Mouse (Mus musculus) limb, embryonic 11.5 days (tissue): Measurements from ENCODE around the gene Slc35c1. TPM values are rescaled to one million over a fixed set of nuclear protein-coding genes. Genes with fewer than 3 reads are reported as not detected.

Experiments used
- ATAC-seq: fragments of 200-750 bp; cut with Nextera tagmentation; 2 replicates; pipeline ENCODE4 v1.8.0; 2017; ENCODE audit warnings: low read depth; ENCODE audit not compliant: insufficient number of reproducible peaks, low FRiP score, low TSS enrichment
- DNase-seq: peaks from one replicate; pipeline ENCODE4 v3.0.0-alpha.2; 2015; ENCODE audit warnings: low spot score
- H3K27ac ChIP-seq: fragments of 300-500 bp; sonication (generic); replicated peaks from 2 replicates; pipeline ENCODE4 v1.5.1; 2014; ENCODE audit warnings: low read depth, mild to moderate bottlenecking, low read length
- H3K27me3 ChIP-seq: fragments of 300-500 bp; sonication (generic); 2 replicates; pipeline ENCODE4 v1.6.1; 2014; ENCODE audit warnings: mild to moderate bottlenecking, low read length, mixed read lengths; ENCODE audit not compliant: control insufficient read depth, insufficient read depth
- H3K36me3 ChIP-seq: fragments of 300-500 bp; sonication (generic); 2 replicates; pipeline ENCODE4 v1.6.1; 2014; ENCODE audit warnings: mild to moderate bottlenecking, low read length, moderate library complexity, mixed read lengths; ENCODE audit not compliant: control insufficient read depth, insufficient read depth
- H3K4me1 ChIP-seq: fragments of 300-500 bp; sonication (generic); 2 replicates; pipeline ENCODE4 v1.6.1; 2014; ENCODE audit warnings: low read length, mixed read lengths; ENCODE audit not compliant: control insufficient read depth, insufficient read depth
- H3K4me2 ChIP-seq: fragments of 300-500 bp; sonication (generic); 2 replicates; pipeline ENCODE4 v1.6.1; 2014; ENCODE audit warnings: low read depth, mild to moderate bottlenecking, moderate library complexity; ENCODE audit not compliant: severe bottlenecking
- H3K4me3 ChIP-seq: fragments of 300-500 bp; sonication (generic); 2 replicates; pipeline ENCODE4 v1.5.1; 2014; ENCODE audit warnings: low read depth, low read length
- H3K9ac ChIP-seq: fragments of 300-500 bp; sonication (generic); 2 replicates; pipeline ENCODE4 v1.6.1; 2014; ENCODE audit warnings: mild to moderate bottlenecking, low read length
- H3K9me3 ChIP-seq: fragments of 300-500 bp; sonication (generic); 2 replicates; pipeline ENCODE4 v1.6.1; 2016; ENCODE audit warnings: low read length; ENCODE audit not compliant: control insufficient read depth
- WGBS: fragments of 180-500 bp; shearing (Covaris S2); extraction: QIAGEN DNeasy Blood & Tissue Kit; methylation state at CpG from one replicate; pipeline ENCODE4 v1.1.7; 2014; 5-methylcytosine and 5-hydroxymethylcytosine counted together
- polyA plus RNA-seq: library from polyadenylated mRNA; unstranded; fragments of >200 nt; fragmentation: Nextera tagmentation; extraction: Ambion mirVana; gene quantifications from 2 replicates; pipeline ENCODE4 v1.2.1, GENCODE M21; 2014

The Slc35c1 gene
- polyA plus RNA-seq, 1 experiment from 2014 or later, result 8.2 TPM

DNA sequence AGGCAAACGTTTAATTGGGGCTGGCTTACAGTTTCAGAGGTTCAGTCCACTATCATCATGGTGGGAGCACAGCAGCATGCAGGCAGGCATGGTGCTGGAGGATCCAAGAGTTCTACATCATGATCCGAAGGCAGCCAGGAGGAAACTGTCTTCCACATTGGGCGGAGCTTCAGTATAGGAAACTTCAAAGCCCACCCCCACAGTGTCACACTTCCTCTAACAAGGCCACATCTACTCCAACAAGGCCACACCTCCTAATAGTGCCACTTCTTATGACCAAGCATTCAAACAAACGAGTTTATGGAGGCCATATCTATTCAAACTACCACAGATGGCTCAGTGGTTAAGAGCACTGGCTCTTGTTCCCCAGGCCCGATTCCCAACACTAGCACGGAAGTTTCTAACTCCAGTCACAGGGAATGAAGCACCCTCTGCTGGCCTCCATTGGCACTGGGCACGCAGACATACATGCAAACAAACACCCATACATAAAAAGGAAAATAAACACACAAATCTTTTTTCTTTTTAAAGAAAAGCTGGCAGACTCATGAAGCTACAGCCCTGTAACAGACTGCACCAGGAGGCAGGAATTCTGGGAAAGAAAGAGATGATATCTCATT lies 13.1 kb downstream of the Slc35c1 start:
- no peak overlapping the region for H3K9ac ChIP-seq
- no peak overlapping the region for H3K27ac ChIP-seq
- no peak overlapping the region for H3K4me3 ChIP-seq
- H3K4me1 ChIP-seq, result peaks cover 3% of the 10 kb centered on the region; the same call in 1 of the 2 replicates
- 71% methylated on average over 7 of the region's 7 CpGs for WGBS
- ATAC-seq (no peak), DNase-seq (no peak)
- no peaks in the 10 kb centered on the region for H3K27me3 ChIP-seq
- no peaks in the 10 kb centered on the region for H3K9me3 ChIP-seq
- H3K4me2 ChIP-seq, result no peak overlapping the region
- no peaks in the 10 kb centered on the region for H3K36me3 ChIP-seq

DNA sequence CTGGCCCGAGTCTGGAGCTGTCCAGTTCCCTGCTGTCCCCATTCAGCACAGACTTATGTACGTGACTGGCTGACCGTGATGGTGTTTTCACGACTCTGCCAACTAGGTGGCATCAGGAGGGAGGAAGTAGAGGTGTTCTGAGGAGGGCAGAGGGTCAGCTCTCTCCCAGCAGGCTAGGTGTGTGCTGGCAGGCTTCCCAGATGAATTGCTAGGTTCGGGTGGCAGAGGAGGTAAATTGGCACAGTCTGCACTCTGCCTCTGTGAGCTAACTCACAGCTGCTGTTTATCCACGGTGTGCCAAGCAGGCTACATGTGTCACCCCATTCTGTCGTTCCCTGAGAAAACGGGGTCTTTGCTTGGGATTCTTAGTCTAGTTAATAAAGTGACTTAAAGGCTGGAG lies 13.7 kb downstream of the Slc35c1 start:
- Histone ChIP-seq H3K27ac (no peak overlapping the region), H3K27me3 (no peaks in the 10 kb centered on the region), H3K4me2 (no peak overlapping the region), H3K4me1 (peaks cover 3% of the 10 kb centered on the region; the same call in 1 of the 2 replicates), H3K36me3 (no peaks in the 10 kb centered on the region), H3K9me3 (no peaks in the 10 kb centered on the region), H3K9ac (no peak overlapping the region), H3K4me3 (no peak overlapping the region)
- no peak for ATAC-seq
- 74% methylated on average over 8 of the region's 8 CpGs for WGBS
- no peak for DNase-seq

DNA sequence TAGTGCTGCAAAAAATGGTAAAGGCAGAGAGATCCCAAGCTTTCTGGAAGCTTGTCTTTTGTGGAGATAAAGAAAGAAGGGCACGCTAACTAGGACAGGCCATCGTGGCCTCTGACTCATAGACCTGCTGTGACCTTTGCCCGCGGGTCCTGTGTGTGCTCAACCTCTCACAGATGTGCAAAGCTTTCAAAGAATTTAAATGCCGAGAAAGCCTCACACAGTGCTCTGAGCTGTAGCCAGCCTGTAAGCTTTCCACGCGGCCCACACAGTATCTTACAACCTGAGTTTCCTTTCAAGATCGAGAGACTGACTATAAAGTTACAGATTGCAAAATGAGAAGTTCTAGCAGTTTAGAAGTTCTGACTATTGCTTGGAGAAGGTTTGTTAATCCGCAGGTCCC lies 14.4 kb downstream of the Slc35c1 start:
- Histone ChIP-seq H3K4me1 (peaks cover 3% of the 10 kb centered on the region; the same call in 1 of the 2 replicates), H3K4me3 (no peak overlapping the region), H3K27me3 (no peaks in the 10 kb centered on the region), H3K36me3 (no peaks in the 10 kb centered on the region), H3K9ac (no peak overlapping the region), H3K27ac (no peak overlapping the region), H3K4me2 (no peak overlapping the region), H3K9me3 (no peaks in the 10 kb centered on the region)
- ATAC-seq (no peak), DNase-seq (no peak)
- WGBS, result 47% methylated on average over 9 of the region's 9 CpGs

DNA sequence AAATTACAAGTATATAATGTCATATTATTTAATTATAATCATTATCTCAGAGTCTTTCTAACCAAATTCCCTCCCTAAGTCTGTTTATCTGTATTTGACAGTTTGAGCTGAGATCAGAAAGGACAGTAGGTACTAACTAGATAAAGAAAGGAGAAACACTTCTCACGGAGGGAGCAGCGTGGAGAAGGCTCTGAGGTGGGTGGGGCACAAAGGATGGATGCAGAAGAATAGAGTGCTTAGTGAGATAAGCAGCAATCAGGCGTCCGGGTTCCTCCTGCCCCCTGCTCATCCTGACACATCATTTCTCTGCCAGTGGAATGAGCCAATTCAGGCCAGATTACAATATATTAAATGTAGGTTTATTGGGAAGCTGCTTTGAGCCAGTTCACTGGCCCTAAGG lies 16.0 kb downstream of the Slc35c1 start:
- no peaks in the 10 kb centered on the region for H3K27me3 ChIP-seq
- no peak overlapping the region for H3K9ac ChIP-seq
- no peaks in the 10 kb centered on the region for H3K9me3 ChIP-seq
- WGBS, result 66% methylated on average over 4 of the region's 4 CpGs
- H3K27ac ChIP-seq, result no peak overlapping the region
- H3K36me3 ChIP-seq, result no peaks in the 10 kb centered on the region
- ATAC-seq, result no peak
- peaks cover 3% of the 10 kb centered on the region; the same call in 1 of the 2 replicates for H3K4me1 ChIP-seq
- no peak for DNase-seq
- H3K4me2 ChIP-seq, result no peak overlapping the region
- H3K4me3 ChIP-seq, result no peak overlapping the region

DNA sequence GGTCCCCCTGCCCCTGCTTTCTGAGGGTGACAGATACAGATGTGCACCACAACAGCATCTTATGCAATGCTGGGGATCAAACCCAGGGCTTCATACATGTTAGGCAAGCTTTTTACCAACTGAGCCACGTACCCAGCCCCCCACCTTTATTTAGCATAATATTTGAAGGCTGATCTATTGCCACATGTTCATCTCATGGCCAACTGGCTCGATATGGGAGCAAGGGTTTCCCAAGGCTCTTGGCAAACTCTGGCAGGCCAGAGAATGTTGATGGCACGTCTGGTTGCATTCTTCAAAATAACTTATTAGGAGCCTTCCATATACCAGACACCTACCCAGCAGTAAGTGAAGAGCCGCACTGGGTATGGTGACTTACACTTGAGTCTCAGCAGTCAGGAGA lies 17.0 kb downstream of the Slc35c1 start:
- Histone ChIP-seq H3K4me2 (no peak overlapping the region), H3K36me3 (no peaks in the 10 kb centered on the region), H3K9ac (no peak overlapping the region), H3K9me3 (no peaks in the 10 kb centered on the region), H3K4me1 (peaks cover 3% of the 10 kb centered on the region; the same call in 1 of the 2 replicates), H3K4me3 (no peak overlapping the region), H3K27me3 (no peaks in the 10 kb centered on the region), H3K27ac (no peak overlapping the region)
- DNase-seq (no peak), ATAC-seq (no peak)
- WGBS, result 76% methylated on average over 4 of the region's 4 CpGs

DNA sequence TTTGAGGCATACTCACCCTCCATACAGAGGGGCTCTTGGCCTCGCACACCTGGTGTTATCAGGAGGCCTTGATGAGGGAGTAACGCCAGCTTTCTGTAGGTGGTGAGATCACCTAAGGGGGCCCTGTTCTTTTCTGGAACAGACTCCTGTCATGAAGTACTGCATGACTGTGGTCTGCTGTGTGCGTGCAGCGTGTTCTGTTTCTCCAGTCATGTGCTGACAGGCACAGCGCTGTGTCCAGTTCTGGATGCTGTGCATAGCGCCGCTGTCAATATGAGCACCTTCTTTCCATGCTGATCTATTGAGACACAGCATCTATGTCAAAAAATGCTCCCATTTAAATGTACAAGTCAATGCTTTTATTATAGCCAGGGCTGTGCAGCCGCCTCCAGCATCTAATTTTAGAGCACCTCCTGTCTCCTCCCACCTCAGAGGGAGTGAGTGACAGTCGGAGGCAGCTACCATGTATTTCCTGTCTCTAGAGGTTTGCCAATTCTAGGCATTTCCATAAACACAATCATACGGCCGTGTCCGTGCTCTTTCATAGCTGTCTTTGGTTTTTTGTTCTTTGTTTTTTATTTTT lies 17.8 kb downstream of the Slc35c1 start:
- H3K27ac ChIP-seq, result no peak overlapping the region
- no peak overlapping the region for H3K4me2 ChIP-seq
- DNase-seq (no peak), ATAC-seq (no peak)
- H3K9ac ChIP-seq, result no peak overlapping the region
- no peaks in the 10 kb centered on the region for H3K9me3 ChIP-seq
- H3K4me1 ChIP-seq, result peaks cover 3% of the 10 kb centered on the region; the same call in 1 of the 2 replicates
- no peaks in the 10 kb centered on the region for H3K27me3 ChIP-seq
- no peak overlapping the region for H3K4me3 ChIP-seq
- WGBS, result 80% methylated on average over 12 of the region's 12 CpGs
- no peaks in the 10 kb centered on the region for H3K36me3 ChIP-seq

DNA sequence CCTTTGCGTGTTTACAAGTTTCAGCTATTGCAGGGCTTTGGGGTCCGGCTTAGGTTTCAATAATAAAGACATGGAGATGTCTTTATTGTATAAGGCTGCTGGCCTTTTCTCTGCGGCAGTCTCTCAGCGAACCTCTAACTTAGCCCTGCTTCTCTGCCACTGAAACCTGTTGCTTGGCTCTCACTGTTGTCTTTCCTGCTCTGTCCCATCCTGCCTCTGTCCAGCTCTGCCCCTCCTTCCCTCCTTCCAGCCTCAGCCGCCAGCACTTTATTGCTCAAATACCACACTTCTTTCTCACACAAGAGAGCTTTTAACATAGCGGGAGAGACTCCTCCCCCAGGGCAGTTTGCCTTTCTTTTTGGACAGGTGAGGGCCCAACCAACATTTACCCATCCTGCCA lies 19.9 kb downstream of the Slc35c1 start:
- DNase-seq (no peak), ATAC-seq (no peak)
- Histone ChIP-seq H3K27ac (no peak overlapping the region), H3K4me1 (no peaks in the 10 kb centered on the region), H3K9me3 (no peaks in the 10 kb centered on the region), H3K27me3 (peaks cover 2% of the 10 kb centered on the region; the same call in 1 of the 2 replicates), H3K9ac (no peak overlapping the region), H3K4me2 (no peak overlapping the region), H3K4me3 (no peak overlapping the region), H3K36me3 (no peaks in the 10 kb centered on the region)
- 47% methylated on average over 6 of the region's 6 CpGs for WGBS

DNA sequence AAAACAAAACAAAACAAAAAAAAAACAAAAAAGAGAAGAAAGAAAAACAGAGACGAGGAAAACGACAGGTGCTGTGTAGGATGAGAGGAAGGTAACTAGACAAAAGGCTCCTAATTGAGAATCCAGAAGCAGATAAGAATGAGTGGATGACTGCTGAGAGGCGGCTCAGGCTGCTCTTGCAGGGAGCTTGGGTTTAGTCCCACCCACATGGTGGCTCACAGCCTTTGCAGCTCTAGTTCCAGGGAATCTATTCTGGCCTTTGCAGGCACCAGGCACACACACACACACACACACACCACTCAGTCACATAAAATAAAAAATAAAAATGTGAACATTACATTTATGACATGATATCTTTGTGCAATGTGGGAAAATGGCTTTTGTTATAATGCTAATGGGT lies 21.8 kb downstream of the Slc35c1 start:
- H3K36me3 ChIP-seq, result no peaks in the 10 kb centered on the region
- no peak overlapping the region for H3K4me3 ChIP-seq
- H3K4me2 ChIP-seq, result no peak overlapping the region
- DNase-seq, result no peak
- H3K4me1 ChIP-seq, result no peaks in the 10 kb centered on the region
- H3K9me3 ChIP-seq, result no peaks in the 10 kb centered on the region
- 76% methylated on average over 3 of the region's 3 CpGs for WGBS
- no peak for ATAC-seq
- peaks cover 2% of the 10 kb centered on the region; the same call in 1 of the 2 replicates for H3K27me3 ChIP-seq
- H3K27ac ChIP-seq, result no peak overlapping the region
- no peak overlapping the region for H3K9ac ChIP-seq
